In genomic region chr10:90577099-90577461, GRCm38 (mm10) we compare ENCODE assay signal across 10 mouse cellular contexts.
A peak's percentile ranks its signal among the peaks of the same experiment; 100 is the strongest.
DNase-seq lines count a peak whose midpoint lies in the region; ATAC-seq and TF ChIP-seq lines count a peak whose summit lies in the region.
"Had no signal": no experiment of that assay in that cellular context is flagged by ENCODE, and none has a peak within 500 bp of the region (broad histone marks: within the 10 kb centered on the region; RNA-seq: fewer than 3 reads in every experiment).

No protein-coding gene starts in this region.

- no peak for TF ChIP-seq CTCF in stomach, postnatal 0 days (IDR thresholded peaks at IDR 0.05; ENCODE audit: low read depth)
- TF ChIP-seq CTCF in hindbrain, postnatal 0 days (IDR thresholded peaks at IDR 0.05; ENCODE audit: low read depth), result no peak
- no peak for TF ChIP-seq CTCF in lung, postnatal 0 days (IDR thresholded peaks at IDR 0.05)

- H3K4me2 ChIP-seq in heart, embryonic 14.5 days (ENCODE audit: low read length), result peak overlapping the region; percentile 57
- H3K4me2 ChIP-seq in stomach, embryonic 14.5 days (replicated peaks; ENCODE audit: low read depth, low read length), result peak overlapping the region; percentile 35; the same call in 1 of the 2 replicates
- no peak overlapping the region for H3K4me2 ChIP-seq in stomach, postnatal 0 days (replicated peaks; ENCODE audit: low read depth)
- peak overlapping the region; percentile 80 for H3K4me2 ChIP-seq in hindbrain, postnatal 0 days (ENCODE audit: low read depth, low read length)
- peak overlapping the region; percentile 21 for H3K4me2 ChIP-seq in stomach, embryonic 15.5 days
- no peak overlapping the region for H3K4me2 ChIP-seq in lung, postnatal 0 days (replicated peaks; ENCODE audit: low read depth, low read length)

- no peaks in the 10 kb centered on the region for H3K36me3 ChIP-seq in heart, embryonic 14.5 days (ENCODE audit: control insufficient read depth, insufficient read depth, low read length)
- H3K36me3 ChIP-seq in stomach, embryonic 14.5 days (ENCODE audit: control insufficient read depth, insufficient read depth, low read length), result no peaks in the 10 kb centered on the region
- H3K36me3 ChIP-seq in stomach, postnatal 0 days (ENCODE audit: control insufficient read depth, insufficient read depth, low read length), result no peaks in the 10 kb centered on the region
- H3K36me3 ChIP-seq in hindbrain, postnatal 0 days (ENCODE audit: insufficient read depth, low read length), result no peaks in the 10 kb centered on the region
- H3K36me3 ChIP-seq in stomach, embryonic 15.5 days, result no peaks in the 10 kb centered on the region
- H3K36me3 ChIP-seq in lung, postnatal 0 days (ENCODE audit: insufficient read depth, low read length), result no peaks in the 10 kb centered on the region
- H3K36me3 ChIP-seq: liver, embryonic 12.5 days had no signal

- no peak for DNase-seq in heart, postnatal 4 days
- DNase-seq in stomach, postnatal 0 days (ENCODE audit: low spot score), result no peak
- peak; percentile 48 for DNase-seq in hindbrain, postnatal 0 days (ENCODE audit: low spot score)
- DNase-seq in lung, postnatal 0 days (ENCODE audit: low spot score), result no peak
- DNase-seq in kidney, postnatal 14 days, result no peak
- DNase-seq: thymus, postnatal 25 days had no signal

- peaks cover 0 to 4% of the 10 kb centered on the region in 2 experiments; a peak in 1 of 4 replicates for H3K4me1 ChIP-seq in heart, embryonic 14.5 days (ENCODE audit: control insufficient read depth in 2 of 2, insufficient read depth in 2 of 2, low read length in 2 of 2)
- H3K4me1 ChIP-seq in stomach, embryonic 14.5 days (ENCODE audit: control insufficient read depth, insufficient read depth, low read length), result no peaks in the 10 kb centered on the region
- no peaks in the 10 kb centered on the region for H3K4me1 ChIP-seq in stomach, postnatal 0 days (replicated peaks; ENCODE audit: control insufficient read depth, insufficient read depth)
- H3K4me1 ChIP-seq in hindbrain, postnatal 0 days (ENCODE audit: insufficient read depth, low read length), result no peaks in the 10 kb centered on the region
- H3K4me1 ChIP-seq in stomach, embryonic 15.5 days, result no peaks in the 10 kb centered on the region
- no peaks in the 10 kb centered on the region for H3K4me1 ChIP-seq in lung, postnatal 0 days (ENCODE audit: insufficient read depth, low read depth, low read length)
- H3K4me1 ChIP-seq: liver, embryonic 12.5 days had no signal

- H3K27me3 ChIP-seq in heart, embryonic 14.5 days (ENCODE audit: control insufficient read depth, insufficient read depth, low read length), result no peaks in the 10 kb centered on the region
- H3K27me3 ChIP-seq in stomach, embryonic 14.5 days (ENCODE audit: control insufficient read depth, insufficient read depth, low read length), result no peaks in the 10 kb centered on the region
- H3K27me3 ChIP-seq in stomach, postnatal 0 days (ENCODE audit: control insufficient read depth, insufficient read depth, low read length), result no peaks in the 10 kb centered on the region
- H3K27me3 ChIP-seq in hindbrain, postnatal 0 days (ENCODE audit: insufficient read depth, low read length), result no peaks in the 10 kb centered on the region
- H3K27me3 ChIP-seq in stomach, embryonic 15.5 days (replicated peaks), result no peaks in the 10 kb centered on the region
- no peaks in the 10 kb centered on the region for H3K27me3 ChIP-seq in lung, postnatal 0 days (replicated peaks; ENCODE audit: insufficient read depth, low read length)
- H3K27me3 ChIP-seq: liver, embryonic 12.5 days had no signal

- no peak for TF ChIP-seq EP300 in stomach, postnatal 0 days (optimal IDR thresholded peaks at IDR 0.05)
- TF ChIP-seq EP300 in lung, postnatal 0 days (IDR thresholded peaks at IDR 0.05), result no peak

- H3K9me3 ChIP-seq in heart, embryonic 14.5 days (ENCODE audit: control insufficient read depth, low read length), result no peaks in the 10 kb centered on the region
- H3K9me3 ChIP-seq in stomach, embryonic 14.5 days (ENCODE audit: control insufficient read depth, low read depth, low read length), result no peaks in the 10 kb centered on the region
- H3K9me3 ChIP-seq in stomach, postnatal 0 days (ENCODE audit: control insufficient read depth, low read length), result no peaks in the 10 kb centered on the region
- H3K9me3 ChIP-seq in hindbrain, postnatal 0 days (ENCODE audit: low read length), result no peaks in the 10 kb centered on the region
- H3K9me3 ChIP-seq in stomach, embryonic 15.5 days, result no peaks in the 10 kb centered on the region
- no peaks in the 10 kb centered on the region for H3K9me3 ChIP-seq in lung, postnatal 0 days (ENCODE audit: low read length)
- H3K9me3 ChIP-seq: liver, embryonic 12.5 days had no signal

- 63% methylated on average over 6 of the region's 6 CpGs for WGBS in heart, embryonic 14.5 days
- 57% methylated on average over 6 of the region's 6 CpGs for WGBS in stomach, embryonic 14.5 days
- WGBS in stomach, postnatal 0 days, result 53% methylated on average over 6 of the region's 6 CpGs
- WGBS in hindbrain, postnatal 0 days, result 21% methylated on average over 6 of the region's 6 CpGs
- 54% methylated on average over 6 of the region's 6 CpGs for WGBS in stomach, embryonic 15.5 days
- 55% methylated on average over 6 of the region's 6 CpGs for WGBS in lung, postnatal 0 days

- H3K4me3 ChIP-seq in heart, embryonic 14.5 days (ENCODE audit: control insufficient read depth in 1 of 2, insufficient read depth in 1 of 2, low read depth in 1 of 2, low read length in 2 of 2), result peak overlapping the region in 1 of 2 experiments; percentile 23; a peak in 1 of 4 replicates
- H3K4me3 ChIP-seq in stomach, embryonic 14.5 days (ENCODE audit: low read depth, low read length), result no peak overlapping the region
- no peak overlapping the region for H3K4me3 ChIP-seq in stomach, postnatal 0 days (ENCODE audit: low read depth, low read length)
- H3K4me3 ChIP-seq in hindbrain, postnatal 0 days (ENCODE audit: low read length), result peak overlapping the region; percentile 49
- no peak overlapping the region for H3K4me3 ChIP-seq in stomach, embryonic 15.5 days (replicated peaks)
- no peak overlapping the region for H3K4me3 ChIP-seq in lung, postnatal 0 days (ENCODE audit: low read depth, low read length)
- H3K4me3 ChIP-seq: liver, embryonic 12.5 days had no signal

- ATAC-seq in heart, embryonic 14.5 days (ENCODE audit: insufficient number of reproducible peaks, insufficient read depth, low FRiP score, low read depth), result no peak
- no peak for ATAC-seq in stomach, embryonic 14.5 days (ENCODE audit: insufficient number of reproducible peaks, insufficient read depth, low FRiP score, low read depth)
- ATAC-seq in stomach, postnatal 0 days (ENCODE audit: low FRiP score, low TSS enrichment), result no peak
- peak; percentile 22; the same call in 1 of the 2 replicates for ATAC-seq in hindbrain, postnatal 0 days
- no peak for ATAC-seq in stomach, embryonic 15.5 days (ENCODE audit: insufficient read depth, low FRiP score, low read depth)
- no peak for ATAC-seq in lung, postnatal 0 days
- ATAC-seq: liver, embryonic 12.5 days had no signal

- H3K9ac ChIP-seq in heart, embryonic 14.5 days (ENCODE audit: low read length), result no peak overlapping the region
- no peak overlapping the region for H3K9ac ChIP-seq in stomach, embryonic 14.5 days (replicated peaks; ENCODE audit: low read depth, low read length)
- H3K9ac ChIP-seq in stomach, postnatal 0 days (ENCODE audit: low read length), result no peak overlapping the region
- peak overlapping the region; percentile 62 for H3K9ac ChIP-seq in hindbrain, postnatal 0 days (replicated peaks; ENCODE audit: low read length)
- H3K9ac ChIP-seq in stomach, embryonic 15.5 days, result no peak overlapping the region
- H3K9ac ChIP-seq in lung, postnatal 0 days (replicated peaks; ENCODE audit: low read depth), result no peak overlapping the region
- H3K9ac ChIP-seq: liver, embryonic 12.5 days had no signal

- no peak overlapping the region for H3K27ac ChIP-seq in heart, embryonic 14.5 days (replicated peaks in 1 of 2; ENCODE audit: control insufficient read depth in 1 of 2, insufficient read depth in 1 of 2, low read depth in 2 of 2, low read length in 2 of 2)
- no peak overlapping the region for H3K27ac ChIP-seq in stomach, embryonic 14.5 days (ENCODE audit: low read length)
- H3K27ac ChIP-seq in stomach, postnatal 0 days (replicated peaks), result no peak overlapping the region
- peak overlapping the region; percentile 83 for H3K27ac ChIP-seq in hindbrain, postnatal 0 days
- H3K27ac ChIP-seq in stomach, embryonic 15.5 days, result no peak overlapping the region
- H3K27ac ChIP-seq in lung, postnatal 0 days (ENCODE audit: low read length), result no peak overlapping the region
- H3K27ac ChIP-seq: liver, embryonic 12.5 days had no signal

Comparison
In these comparisons a context has a peak if more than half of its experiments do, and no peak if none do; other contexts are left out.
1. H3K4me2 ChIP-seq: peak in heart, embryonic 14.5 days (single experiment), stomach, embryonic 14.5 days (single experiment), hindbrain, postnatal 0 days (single experiment) and stomach, embryonic 15.5 days (single experiment); none in stomach, postnatal 0 days (single experiment) and lung, postnatal 0 days (single experiment).